Mouse (Mus musculus): ENCODE results near the gene Tcte2. TPM values are rescaled to one million over a fixed set of nuclear protein-coding genes. Genes with fewer than 3 reads are reported as not detected.
A peak's percentile ranks its signal among the peaks of the same experiment; 100 is the strongest.
"Not testable (repeated sequence)": the region's sequence is repeated elsewhere in the genome, so short reads cannot be mapped to it uniquely, and the experiment has no call there.

The Tcte2 gene
- total RNA-seq, 4 experiments from 2014 or later = 4.6 to 10.7 (median 7.6) TPM

- DNase-seq = no peak
Measured at GRCm38 (mm10) chr17:13682378-13683026, 79.1 kb downstream of the Tcte2 start.

- DNase-seq = no peak
Measured at GRCm38 (mm10) chr17:13681686-13682085, 79.9 kb downstream of the Tcte2 start.

GRCm38 (mm10) chr17:13681126-13681525, 80.5 kb downstream of the Tcte2 start:
- no peak for DNase-seq

GRCm38 (mm10) chr17:13680318-13680717, 81.3 kb downstream of the Tcte2 start:
- DNase-seq = no peak

- no peak for DNase-seq
Measured at GRCm38 (mm10) chr17:13679725-13680124, 81.9 kb downstream of the Tcte2 start.

- DNase-seq = no peak
Measured at GRCm38 (mm10) chr17:13677225-13678148, 84.1 kb downstream of the Tcte2 start.

- DNase-seq = not testable (repeated sequence)
Measured at GRCm38 (mm10) chr17:13676099-13676498, 85.5 kb downstream of the Tcte2 start.

- no peak for DNase-seq
Measured at GRCm38 (mm10) chr17:13675630-13676029, 86.0 kb downstream of the Tcte2 start.

- no peak for DNase-seq
Measured at GRCm38 (mm10) chr17:13674695-13675306, 86.8 kb downstream of the Tcte2 start.

GRCm38 (mm10) chr17:13671732-13672131, 89.9 kb downstream of the Tcte2 start:
- DNase-seq = no peak

- DNase-seq = no peak
Measured at GRCm38 (mm10) chr17:13670227-13670626, 91.4 kb downstream of the Tcte2 start.

- DNase-seq = peak; percentile 41
Measured at GRCm38 (mm10) chr17:13669206-13669605, 92.4 kb downstream of the Tcte2 start.

- DNase-seq = no peak
Measured at GRCm38 (mm10) chr17:13668052-13669015, 93.3 kb downstream of the Tcte2 start.

- DNase-seq = no peak
Measured at GRCm38 (mm10) chr17:13667006-13667405, 94.6 kb downstream of the Tcte2 start.

GRCm38 (mm10) chr17:13665731-13666130, 95.9 kb downstream of the Tcte2 start:
- no peak for DNase-seq

GRCm38 (mm10) chr17:13663386-13664166, 98.0 kb downstream of the Tcte2 start:
- DNase-seq = no peak

Other genes starting within 250 kb of the Tcte2 start
- gene Afdn, start 1.3 kb downstream of the Tcte2 start, total RNA-seq (2022) = 100 to 1,000 TPM in 1 of 4 experiments, 10 to 100 TPM in 3; 67.5 to 117 (median 80.3) TPM
- gene Gm7168, start 186.5 kb upstream of the Tcte2 start, total RNA-seq (2022) = not detected
- not detected for gene Gm7356, start 241.9 kb upstream of the Tcte2 start, total RNA-seq (2022)

Measured in adrenal gland, adult 8-10 months (tissue).